Mouse (Mus musculus): Measurements from ENCODE around the gene Chmp1a. TPM values are rescaled to one million over a fixed set of nuclear protein-coding genes. Genes with fewer than 3 reads are reported as not detected.

Gene Chmp1a
- 159 and 169 TPM in 2 replicates for polyA plus RNA-seq (2015; fragmentation: Nextera tagmentation; extraction: Ambion mirVana)

DNA sequence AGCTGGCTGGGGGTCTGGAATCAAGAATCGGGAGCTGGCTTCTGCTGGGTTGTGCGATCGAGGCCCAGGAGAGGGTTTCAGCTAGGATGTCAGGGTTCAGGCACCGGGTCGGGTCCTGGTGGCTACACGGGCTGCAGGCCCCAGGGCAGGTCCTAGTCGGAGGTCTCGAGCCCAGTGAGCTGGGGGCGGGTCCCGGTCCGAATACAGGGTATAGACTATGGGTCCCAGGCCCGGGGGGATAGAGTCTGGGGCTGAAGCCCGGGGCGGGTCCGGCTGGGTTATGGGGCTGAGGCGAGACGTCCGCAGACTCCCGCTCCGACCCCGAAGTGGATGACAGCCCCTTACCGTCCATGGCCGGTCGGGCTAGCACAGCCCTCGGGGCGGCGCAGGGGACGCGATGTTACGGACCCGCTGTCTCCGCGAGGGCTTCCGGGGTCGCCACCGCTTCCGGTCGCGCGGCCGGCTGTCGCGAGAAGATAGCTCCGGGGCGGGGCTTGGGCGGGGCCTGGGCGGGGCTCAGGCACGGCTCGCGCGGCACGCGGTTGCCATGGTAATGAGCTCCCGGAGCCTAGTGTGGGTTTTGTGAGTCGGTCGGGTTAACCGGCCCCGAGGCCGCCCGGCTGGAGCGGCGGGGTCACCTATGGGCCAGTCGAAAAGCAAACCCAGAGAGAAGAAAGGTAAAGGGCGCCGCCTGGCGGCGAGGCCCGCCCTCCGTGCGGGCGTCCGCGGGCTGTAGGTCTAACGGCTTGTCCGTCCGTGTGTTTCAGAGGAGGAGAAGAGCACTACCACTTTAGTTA, at the start of gene Chmp1a, which contains the start of gene Spata33:
Gene Chmp1a, minus strand, starts transcription at position 443 of the 797 bp plus-strand sequence.
Gene Spata33, plus strand, starts transcription at position 512 of the 797 bp plus-strand sequence.

DNA sequence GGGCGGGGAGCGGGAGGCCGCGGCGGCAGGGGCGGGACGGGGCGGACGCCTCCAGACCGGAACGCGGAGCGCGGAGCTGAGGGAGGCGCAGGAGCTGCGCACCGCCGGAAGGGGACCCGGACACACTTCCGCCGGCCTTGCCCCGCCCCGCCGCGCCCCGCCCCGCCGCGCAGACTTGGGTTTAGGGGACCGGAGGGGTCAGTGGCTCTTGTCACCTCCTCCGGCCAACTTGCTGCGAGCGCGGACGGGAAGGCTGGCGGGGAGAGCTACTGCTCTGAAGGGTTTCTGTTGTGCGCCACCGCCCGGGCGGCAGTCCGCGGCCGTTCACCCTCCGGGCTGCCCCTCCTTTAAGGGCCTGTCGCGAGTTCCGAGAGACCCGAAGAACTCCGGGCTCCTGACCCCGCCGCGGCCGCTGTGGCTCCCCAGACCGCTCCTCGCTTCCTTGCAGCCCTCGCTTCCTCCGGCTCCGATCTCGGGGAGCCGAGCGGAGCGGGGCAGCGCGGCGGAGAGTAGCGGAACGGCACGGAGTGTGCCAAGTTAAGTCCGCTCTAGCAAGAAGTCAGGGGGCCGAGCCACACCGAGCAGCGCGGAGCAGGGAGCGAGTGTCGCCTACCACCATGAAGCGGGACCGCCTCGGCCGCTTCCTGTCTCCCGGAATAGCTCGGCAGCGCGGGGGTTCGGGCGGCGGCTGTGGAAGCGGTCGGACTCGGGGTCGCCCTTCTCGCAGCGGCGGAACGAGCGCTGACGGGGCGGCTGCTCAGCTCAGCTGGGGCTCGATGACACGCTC, 41.7 kb upstream of the Chmp1a start, which contains the start of the genes Zfp276 and Vps9d1:
Gene Zfp276, plus strand, starts transcription at position 97 of the 787 bp plus-strand sequence.
Gene Vps9d1, minus strand, starts transcription at position 250 of the 787 bp plus-strand sequence.

DNA sequence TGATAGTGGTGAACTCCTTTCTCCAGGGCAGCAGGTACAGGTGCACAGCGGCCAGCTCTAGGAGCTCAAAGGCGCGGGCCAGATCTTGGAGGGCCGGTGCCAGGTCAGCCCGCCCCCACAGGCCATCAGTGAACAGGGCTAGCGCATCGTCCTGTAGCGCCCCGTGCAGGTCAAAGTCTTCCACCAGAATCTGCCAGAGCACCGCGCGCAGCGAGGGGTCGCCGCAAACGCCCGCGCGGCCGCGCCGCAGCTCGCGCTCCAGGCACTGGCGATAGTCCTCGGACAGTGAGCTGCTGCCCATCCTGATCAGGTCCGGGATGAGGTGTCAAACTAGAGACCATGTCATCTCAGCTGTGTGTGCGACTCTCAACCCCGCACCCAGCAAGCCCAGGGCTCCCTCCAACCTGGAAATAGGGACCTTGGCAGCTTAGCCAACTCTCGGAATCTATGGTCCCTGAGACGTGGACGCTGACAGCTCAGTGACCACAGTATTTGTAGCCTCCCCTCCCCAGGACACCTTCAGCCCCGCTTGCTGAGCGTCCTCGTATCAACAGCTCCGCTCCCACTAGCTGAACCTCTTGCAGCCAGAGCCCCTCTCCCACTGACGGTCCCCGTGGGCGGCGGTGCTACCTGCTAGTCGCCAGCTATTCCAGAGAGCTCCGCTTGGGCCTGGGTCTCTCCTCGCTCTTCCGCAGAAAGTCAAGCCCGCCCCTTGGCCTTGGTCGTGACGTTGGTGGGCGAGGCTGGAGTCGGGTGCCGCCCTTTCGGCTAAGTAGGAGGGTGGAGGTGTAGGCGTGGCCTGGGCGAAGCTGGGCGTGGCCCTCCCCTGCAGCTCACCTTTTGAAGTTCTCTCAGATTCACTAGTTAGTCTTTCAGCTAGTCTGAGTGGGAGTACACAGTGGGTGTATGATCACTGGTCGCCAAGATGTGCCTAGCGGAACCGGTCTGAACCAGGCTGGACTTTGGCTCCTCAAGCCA, 23.2 kb upstream of the Chmp1a start, which contains the start of gene Spata2l:
Gene Spata2l, minus strand, starts transcription at position 714 of the 978 bp plus-strand sequence.

DNA sequence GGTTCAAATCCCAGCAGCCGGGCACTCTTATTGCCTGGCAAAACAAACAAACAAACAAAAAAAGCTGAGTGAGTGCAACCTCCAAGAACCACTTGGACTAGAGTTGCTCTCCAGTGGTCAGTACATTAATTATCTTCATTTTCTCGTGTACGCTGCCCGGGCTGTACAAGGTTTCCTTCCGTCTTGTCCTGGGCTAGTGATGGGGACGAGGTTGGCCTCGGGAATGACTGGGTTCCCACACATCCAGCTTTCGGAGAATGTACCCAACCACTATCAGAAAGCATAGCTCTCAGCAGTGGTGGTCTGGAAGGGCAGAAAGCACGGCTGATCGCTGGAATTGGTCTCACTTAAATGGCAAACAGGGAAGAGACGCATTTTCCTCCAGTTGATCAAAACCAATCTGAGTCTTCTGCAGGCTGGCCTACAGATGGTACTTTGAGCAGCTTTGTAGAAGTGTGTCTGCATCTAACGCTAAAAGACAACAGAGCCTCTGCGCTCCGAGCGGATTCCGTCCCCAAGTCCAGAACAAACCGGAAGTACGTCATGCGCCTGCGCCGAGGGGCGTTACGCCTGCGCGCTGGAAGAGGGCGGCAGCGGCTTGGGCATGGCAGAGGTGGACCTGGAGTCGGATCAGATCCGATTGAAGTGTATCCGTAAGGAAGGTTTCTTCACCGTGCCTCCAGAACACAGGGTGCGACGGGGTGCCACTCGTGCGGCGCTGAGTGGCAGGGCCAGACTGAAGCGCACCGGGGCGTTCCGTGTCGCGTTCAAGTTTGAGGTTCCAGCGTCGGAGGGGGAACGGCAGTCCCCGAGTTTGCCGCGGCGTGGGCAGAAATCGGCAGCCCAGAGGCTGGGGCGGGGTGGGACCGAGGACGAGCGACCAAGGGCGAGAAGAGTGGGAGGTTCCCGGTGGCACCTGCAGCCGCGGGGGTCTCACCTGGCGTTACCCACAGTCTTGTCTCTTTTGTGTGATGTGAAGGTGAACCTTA, 12.0 kb upstream of the Chmp1a start, which contains the start of gene Cdk10:
Gene Cdk10, plus strand, starts transcription at position 565 of the 989 bp plus-strand sequence.

DNA sequence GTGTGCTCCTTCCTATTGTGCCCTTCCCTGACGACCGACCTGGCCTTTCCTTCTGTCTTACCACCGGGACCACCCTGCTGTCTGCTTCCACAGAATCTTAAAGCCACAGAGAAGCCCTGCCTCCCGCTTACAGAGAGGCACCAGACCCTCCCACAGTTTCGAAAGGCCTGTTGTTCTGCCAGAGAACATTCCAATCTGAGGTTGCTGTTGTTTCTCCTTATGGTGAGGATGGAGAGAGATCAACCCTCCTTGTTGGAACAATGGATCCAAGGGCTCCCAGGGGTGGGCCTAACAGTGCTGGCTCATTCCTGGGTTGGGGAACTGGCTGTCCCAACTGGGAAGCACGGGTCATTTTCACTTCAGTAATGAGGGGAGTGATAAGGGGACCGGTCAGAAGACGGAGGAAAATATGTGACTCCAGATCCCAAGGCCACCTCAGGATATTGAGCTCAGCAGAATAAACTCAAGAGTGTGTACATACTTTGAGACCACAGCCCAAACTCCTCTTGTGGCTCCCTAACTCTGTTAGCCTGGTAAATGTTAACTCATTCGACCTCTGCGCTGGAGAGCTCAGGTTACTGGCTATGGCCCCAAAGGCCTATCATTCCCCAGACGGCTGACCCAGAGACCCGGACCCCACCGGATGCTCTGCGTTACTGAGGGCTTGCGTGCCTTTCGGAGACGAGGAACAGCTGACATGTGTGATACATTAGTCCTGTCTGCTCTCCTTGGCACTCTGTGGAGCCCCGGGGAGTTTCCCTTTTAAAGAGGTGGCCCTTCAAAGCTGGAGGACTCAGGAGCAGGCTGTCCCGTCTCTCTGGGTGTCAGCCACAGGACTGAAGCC, 26.8 kb downstream of the Chmp1a start, which contains the start of gene Dpep1:
Gene Dpep1, plus strand, starts transcription at position 677 of the 844 bp plus-strand sequence.

DNA sequence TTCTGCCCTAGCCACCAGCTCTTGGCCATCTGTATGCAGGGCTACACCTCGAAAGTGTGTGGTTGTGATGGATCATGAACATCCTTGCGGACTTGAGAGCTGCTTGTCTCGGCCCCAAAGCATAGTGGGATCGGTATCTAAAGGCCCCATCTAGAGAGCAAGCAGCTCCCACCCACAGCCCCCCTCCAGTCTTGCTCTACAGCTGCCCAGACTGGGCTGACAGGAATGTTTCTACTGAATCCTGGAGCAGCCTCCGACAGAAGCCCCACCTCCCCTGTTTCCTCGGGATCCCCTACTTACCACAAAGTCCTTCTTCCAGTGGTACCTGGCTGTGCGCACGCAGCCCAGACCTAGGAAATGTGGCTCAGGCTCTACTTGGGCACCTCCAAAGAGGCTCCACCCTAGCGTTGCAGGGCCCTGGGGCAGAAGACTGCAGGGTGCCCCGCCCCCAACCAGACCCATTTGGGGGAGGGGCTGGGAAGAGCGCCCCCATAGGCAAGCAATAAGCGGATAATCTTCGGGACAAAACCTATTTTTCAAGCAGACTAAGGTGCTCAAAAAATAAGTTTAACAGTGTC, 54.6 kb downstream of the Chmp1a start, which contains the start of gene Sult5a1:
Gene Sult5a1, minus strand, starts transcription at position 428 of the 578 bp plus-strand sequence.

Other genes starting within 250 kb of the Chmp1a start
- gene Ankrd11, start 170.5 kb downstream of the Chmp1a start, polyA plus RNA-seq (2015; fragmentation: Nextera tagmentation; extraction: Ambion mirVana) = 77.8 and 81.7 TPM in 2 replicates
- gene Spg7, start 149.8 kb downstream of the Chmp1a start, polyA plus RNA-seq (2015; fragmentation: Nextera tagmentation; extraction: Ambion mirVana) = 47.6 and 54.2 TPM in 2 replicates
- 727 and 861 TPM in 2 replicates for gene Rpl13, start 110.4 kb downstream of the Chmp1a start, polyA plus RNA-seq (2015; fragmentation: Nextera tagmentation; extraction: Ambion mirVana)
- 8.8 and 11.8 TPM in 2 replicates for gene Cpne7, start 95.4 kb downstream of the Chmp1a start, polyA plus RNA-seq (2015; fragmentation: Nextera tagmentation; extraction: Ambion mirVana)
- 3.3 and 4.5 TPM in 2 replicates for gene Sult5a1, start 54.4 kb downstream of the Chmp1a start, polyA plus RNA-seq (2015; fragmentation: Nextera tagmentation; extraction: Ambion mirVana)
- gene Dpep1, start 26.5 kb downstream of the Chmp1a start, polyA plus RNA-seq (2015; fragmentation: Nextera tagmentation; extraction: Ambion mirVana) = 1.4 and 2.3 TPM in 2 replicates
- gene Spata33, start 69 bp upstream of the Chmp1a start, polyA plus RNA-seq (2015; fragmentation: Nextera tagmentation; extraction: Ambion mirVana) = 8.6 and 8.8 TPM in 2 replicates
- 41.0 and 46.2 TPM in 2 replicates for gene Cdk10, start 12.1 kb upstream of the Chmp1a start, polyA plus RNA-seq (2015; fragmentation: Nextera tagmentation; extraction: Ambion mirVana)
- 18.3 and 18.5 TPM in 2 replicates for gene Spata2l, start 23.5 kb upstream of the Chmp1a start, polyA plus RNA-seq (2015; fragmentation: Nextera tagmentation; extraction: Ambion mirVana)
- gene Zfp276, start 41.4 kb upstream of the Chmp1a start, polyA plus RNA-seq (2015; fragmentation: Nextera tagmentation; extraction: Ambion mirVana) = 15.3 and 18.2 TPM in 2 replicates
- gene Vps9d1, start 41.6 kb upstream of the Chmp1a start, polyA plus RNA-seq (2015; fragmentation: Nextera tagmentation; extraction: Ambion mirVana) = 54.6 and 63.7 TPM in 2 replicates
- 3.0 and 7.2 TPM in 2 replicates for gene Fanca, start 105.8 kb upstream of the Chmp1a start, polyA plus RNA-seq (2015; fragmentation: Nextera tagmentation; extraction: Ambion mirVana)
- gene Spire2, start 120.0 kb upstream of the Chmp1a start, polyA plus RNA-seq (2015; fragmentation: Nextera tagmentation; extraction: Ambion mirVana) = 31.8 and 35.0 TPM in 2 replicates
- 411 and 449 TPM in 2 replicates for gene Tcf25, start 161.0 kb upstream of the Chmp1a start, polyA plus RNA-seq (2015; fragmentation: Nextera tagmentation; extraction: Ambion mirVana)
- gene Mc1r, start 194.3 kb upstream of the Chmp1a start, polyA plus RNA-seq (2015; fragmentation: Nextera tagmentation; extraction: Ambion mirVana) = 0.06 TPM in 1 of 2 replicates, not detected in the other
- 1,123 and 1,326 TPM in 2 replicates for gene Tubb3, start 198.7 kb upstream of the Chmp1a start, polyA plus RNA-seq (2015; fragmentation: Nextera tagmentation; extraction: Ambion mirVana)
- gene Def8, start 210.8 kb upstream of the Chmp1a start, polyA plus RNA-seq (2015; fragmentation: Nextera tagmentation; extraction: Ambion mirVana) = 36.5 and 39.5 TPM in 2 replicates

Data from neural tube, postnatal 0 days (tissue).